Mouse (Mus musculus) spleen, adult 12 weeks (tissue): Measurements from ENCODE around the gene Ankrd12.

ENCODE experiments used
- DNase-seq: peaks from one replicate; pipeline ENCODE4 v3.0.0; 2022; ENCODE audit warnings: low spot score

The Ankrd12 gene

DNA sequence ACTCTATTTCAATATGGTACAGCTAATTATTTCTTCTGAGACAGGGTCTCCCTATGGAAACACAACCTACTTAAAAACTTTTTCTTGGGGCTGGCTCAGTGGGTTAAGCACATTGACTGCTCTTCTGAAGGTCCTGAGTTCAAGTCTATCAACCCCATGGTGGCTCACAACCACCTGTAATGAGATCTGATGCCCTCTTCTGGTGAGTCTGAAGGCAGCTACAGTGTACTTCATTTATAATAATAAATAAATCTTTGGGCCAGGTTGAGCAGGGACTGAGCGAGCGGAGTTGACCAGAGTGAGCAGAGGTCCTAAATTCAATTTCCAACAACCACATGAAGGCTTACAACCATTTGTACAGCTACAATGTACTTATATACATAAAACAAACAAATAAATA is 114.6 kb downstream of the Ankrd12 start:
- no peak for DNase-seq

DNA sequence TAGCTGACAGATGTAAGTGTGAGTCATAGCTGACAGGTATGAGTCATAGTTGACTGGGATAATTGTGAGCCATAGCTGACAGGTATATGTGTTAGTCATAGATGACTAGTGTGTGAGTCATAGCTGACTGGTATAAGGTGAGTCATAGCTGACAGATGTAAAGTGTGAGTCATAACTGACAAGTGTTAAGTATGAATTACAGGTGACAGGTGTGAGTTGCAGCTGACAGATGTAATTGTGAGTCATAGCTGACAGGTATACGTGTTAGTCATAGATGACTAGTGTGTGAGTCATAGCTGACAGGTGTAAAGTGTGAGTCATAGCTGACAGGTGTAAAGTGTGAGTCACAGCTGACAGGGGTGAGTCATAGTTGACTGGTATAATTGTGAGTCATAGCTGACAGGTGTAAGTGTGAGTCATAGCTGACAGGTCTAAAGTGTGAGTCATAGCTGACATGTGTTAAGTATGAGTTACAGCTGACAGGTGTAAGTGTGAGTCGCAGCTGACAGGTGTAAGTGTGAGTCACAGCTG is 115.2 kb downstream of the Ankrd12 start:
- no peak for DNase-seq

DNA sequence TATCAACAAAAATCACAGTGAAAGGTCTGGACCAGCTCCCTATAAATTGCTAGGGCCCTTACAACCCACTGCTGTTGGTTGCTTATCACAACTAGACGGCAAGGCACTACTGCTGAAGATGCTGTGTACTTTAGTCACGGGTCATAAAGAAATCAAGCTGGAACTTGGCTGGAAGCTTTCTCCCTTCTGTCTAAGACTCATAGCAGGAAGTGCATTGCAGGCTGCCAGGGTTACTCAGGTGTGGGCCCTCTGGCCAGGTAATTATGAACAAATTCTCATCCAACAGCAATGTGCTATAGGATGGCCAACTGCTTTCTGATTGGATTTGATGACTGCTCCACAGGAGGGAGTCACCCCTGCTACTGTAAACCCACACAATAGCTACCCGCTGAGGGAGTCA is 117.9 kb downstream of the Ankrd12 start:
- no peak for DNase-seq

DNA sequence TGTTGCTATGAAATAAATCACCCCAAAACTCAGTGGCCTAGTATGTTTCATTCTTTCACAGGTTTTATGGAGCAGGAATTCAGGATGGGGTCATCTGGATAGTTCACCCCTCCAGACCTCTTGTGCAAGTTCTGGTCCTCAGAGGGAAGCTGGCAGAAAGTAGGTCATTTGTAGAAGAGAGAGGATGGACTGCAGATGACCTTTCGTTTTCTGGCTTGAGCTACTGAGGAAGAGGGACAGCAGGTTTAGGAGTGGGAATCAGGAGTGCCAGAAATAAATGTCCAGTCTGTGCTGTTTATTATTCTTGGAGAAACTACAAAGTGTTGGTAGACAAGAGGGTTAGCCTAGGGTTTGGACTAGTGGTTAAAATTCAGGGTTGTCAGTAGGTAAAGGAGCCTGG is 118.5 kb downstream of the Ankrd12 start:
- no peak for DNase-seq

DNA sequence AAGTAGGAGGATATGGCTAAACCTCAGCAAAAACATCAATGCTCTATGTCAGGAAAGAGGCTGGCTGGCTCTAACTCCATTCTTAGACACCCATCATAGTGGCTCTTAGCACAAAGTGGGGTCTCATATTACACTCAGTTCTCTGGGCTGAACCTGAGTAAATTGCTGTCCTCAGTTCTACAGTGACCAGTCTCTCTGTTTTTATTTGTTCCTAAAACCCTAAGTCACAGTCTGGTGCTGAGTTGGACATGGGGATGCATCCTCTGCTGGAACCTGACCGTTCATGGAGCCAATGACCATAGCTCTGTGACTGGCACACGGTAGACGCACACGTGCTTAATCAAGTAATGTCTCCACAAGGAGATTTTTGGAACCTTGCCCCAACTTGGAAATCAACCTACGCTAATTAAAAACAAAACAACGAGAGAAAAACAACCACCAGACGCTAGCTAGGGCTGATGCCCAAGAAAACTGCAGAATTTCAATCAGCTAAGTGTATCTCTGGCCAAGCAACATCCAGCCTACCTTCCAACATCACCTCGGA is 119.0 kb downstream of the Ankrd12 start:
- no peak for DNase-seq

DNA sequence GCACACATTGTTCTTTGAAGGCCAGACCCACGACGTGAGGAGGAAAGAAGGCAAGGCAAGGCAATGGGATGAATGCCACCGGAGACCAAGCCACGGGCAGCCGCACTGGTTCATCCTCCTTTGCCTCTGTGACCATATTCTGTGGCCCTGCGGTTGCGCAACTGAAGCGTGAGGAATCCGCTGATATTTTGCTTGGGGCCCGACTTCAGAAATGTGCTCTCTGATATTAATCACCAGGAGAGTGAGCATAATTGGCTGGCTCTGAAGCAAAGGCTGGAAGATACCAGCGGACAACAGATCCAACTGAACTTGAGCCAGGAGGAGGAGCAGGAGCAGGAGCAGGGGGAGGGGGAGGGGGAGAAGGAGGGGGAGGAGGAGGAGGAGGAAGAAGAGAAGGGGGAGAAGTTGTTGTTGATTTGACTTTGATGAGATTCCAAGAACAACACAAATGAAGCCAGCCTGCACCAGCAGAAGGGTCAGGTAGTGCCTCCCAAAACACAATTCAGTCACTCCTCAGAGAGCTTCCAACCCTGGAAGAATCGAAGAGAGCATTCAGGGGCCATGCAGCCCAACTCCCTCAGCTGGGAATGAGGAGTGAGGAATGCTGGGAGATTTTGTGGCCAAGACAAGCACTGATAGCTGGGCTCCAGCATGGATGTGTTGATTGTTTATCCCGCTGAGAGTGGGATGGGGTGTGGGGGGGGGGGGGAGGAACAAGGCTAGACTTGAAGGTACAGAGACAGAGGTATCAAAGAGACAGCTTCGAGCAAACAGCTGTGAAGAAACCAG is 119.7 kb downstream of the Ankrd12 start:
- no peak for DNase-seq

DNA sequence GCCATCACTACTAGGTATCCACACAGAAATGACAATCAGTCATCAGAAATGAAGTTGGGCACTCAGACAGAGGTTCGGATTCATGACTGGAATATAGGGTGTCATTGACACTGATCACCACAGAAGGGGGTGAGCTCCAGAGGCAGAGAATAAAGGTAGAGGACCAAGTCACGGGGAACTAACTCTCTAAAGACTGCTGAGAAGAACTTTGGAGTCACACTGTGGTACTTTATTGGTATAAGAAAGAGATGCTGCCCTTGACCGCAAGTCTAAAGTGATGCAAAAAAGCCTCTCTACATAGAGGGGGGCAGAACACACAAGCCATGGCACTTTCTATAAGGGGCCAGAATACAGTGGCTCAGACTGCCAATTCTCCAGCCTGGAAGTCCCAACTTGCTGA is 120.7 kb downstream of the Ankrd12 start:
- DNase-seq = no peak

DNA sequence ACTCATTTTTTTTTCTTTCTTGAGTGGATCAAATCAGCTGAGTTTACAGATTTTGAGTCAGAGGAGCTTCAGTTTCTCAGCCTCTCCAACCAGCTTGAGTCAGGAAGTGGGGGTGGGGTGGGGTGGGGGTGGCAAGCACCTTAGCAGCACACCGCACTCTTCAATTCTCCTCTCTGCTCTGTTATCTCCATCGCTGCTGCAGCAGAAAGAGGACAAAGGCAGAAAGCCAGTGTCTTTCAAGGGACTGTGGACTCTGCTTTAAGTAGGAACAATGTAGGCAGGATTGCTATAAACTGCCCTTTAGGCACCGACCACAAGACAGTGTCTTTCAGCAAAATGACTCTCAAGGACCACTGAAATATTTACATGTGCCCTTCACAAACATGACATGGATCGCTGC is 122.9 kb downstream of the Ankrd12 start:
- no peak for DNase-seq

DNA sequence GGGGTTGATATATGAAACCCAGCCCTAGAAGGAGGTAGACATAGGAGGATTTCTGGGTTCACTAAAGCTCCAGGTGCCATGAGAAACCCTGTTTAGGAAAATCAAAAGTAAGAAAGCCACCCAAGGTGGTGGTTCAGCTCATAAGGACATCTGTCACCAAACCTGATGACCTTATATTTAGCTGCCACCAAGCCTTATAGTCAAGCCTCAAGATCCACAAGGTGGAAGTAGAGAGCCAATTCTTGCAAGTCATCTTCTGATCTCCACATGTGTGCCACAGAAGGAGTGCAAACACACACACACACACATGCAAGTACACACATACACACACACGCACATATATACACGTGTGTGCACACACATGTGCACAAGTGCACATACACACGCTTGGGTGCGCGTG is 124.8 kb downstream of the Ankrd12 start:
- DNase-seq = no peak

DNA sequence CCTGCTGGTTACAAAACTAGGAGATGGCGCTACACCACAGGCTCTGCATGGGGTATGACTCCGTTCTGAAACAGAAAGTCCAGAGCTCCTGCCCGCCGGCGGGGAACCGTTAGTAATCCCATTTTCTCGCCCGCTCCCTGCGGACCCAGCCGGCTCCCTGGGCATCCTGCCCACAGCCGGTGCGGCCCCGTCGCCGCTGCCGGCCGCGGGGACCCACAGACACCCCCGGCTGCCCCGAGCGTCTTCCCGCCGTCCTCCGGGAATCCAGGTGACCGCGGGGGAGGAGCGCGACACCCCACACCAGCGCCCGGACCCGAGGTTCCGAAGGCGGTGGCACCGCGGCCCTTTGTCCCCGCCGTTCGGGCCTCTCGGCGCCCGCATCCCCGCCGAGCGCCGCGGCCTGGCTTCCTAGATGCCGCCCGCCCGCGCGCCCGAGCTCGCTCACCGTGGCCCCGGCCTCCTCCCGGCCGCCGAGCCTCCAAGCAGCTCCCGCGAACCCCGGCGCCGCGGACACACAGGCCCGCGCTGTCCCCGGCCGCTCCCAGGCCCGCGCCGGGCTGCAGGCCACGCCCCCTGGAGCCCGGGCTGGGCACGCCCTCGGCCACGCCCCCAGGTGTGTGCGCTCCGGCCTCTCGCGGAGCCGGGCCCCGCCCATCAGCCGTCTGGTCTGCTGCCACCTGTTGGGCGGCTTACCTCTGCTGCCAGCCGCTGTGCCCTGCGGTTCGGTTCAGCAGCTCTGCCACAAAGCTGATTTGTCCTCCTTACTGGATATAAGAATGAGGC is 126.1 kb downstream of the Ankrd12 start, which contains the start of gene Twsg1:
TSS of gene Twsg1 (minus strand) at position 605 of the 783 bp plus-strand sequence.
- peak; percentile 97 for DNase-seq

DNA sequence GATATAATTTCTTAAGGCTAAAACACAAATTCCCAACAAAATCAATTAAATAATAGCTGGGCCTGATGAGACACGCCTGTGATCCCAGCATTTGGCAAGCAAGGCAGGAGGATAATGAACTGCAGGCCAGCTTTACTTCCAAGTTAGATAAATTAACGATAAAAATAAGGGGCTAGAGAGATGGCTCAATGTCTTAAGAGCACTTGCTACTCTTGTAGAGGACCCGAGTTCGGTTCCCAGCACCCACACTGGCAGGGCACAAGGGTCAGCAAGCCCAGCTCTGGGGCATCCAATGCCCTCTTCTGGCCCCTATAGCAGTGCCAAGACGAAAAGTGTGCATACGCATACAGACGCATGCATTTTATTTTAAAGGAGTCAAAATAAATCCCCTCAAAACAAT is 126.7 kb downstream of the Ankrd12 start:
- no peak for DNase-seq

DNA sequence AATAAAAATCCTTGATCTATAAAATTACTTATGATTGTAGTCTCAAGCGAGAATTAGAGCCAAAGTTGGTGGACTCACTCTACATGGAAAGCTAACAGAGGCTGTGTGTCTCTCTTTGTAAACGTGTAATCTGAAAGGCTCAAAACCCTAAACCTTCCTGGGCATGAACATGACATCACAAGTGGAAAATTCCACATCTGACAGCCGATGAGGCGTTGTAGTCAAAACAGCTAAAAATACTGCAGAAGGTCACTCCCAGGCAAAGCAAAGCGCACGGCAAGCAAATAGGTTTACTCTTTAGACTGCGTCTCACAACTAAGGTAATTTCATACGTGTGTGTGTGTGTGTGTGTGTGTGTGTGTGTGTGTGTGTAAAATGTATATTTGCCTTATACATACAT is 129.6 kb downstream of the Ankrd12 start:
- no peak for DNase-seq

DNA sequence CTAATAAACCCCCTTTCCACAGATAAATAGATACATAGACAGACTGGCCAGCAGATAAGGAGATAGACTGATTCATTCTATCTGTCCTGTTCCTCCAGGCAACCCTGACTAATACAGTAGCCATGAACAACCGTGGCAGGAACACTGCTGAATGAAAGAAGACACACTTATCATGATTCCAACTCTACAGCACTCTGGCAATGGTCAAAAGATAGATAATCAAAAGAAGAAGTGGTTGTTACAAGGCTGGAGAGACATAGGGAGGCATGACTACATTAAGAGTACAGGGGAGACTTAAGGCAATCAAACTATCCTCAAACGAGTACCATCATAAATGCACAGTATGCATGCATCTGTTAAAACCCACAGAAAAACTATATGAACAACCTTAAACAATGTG is 131.5 kb downstream of the Ankrd12 start:
- DNase-seq = no peak

DNA sequence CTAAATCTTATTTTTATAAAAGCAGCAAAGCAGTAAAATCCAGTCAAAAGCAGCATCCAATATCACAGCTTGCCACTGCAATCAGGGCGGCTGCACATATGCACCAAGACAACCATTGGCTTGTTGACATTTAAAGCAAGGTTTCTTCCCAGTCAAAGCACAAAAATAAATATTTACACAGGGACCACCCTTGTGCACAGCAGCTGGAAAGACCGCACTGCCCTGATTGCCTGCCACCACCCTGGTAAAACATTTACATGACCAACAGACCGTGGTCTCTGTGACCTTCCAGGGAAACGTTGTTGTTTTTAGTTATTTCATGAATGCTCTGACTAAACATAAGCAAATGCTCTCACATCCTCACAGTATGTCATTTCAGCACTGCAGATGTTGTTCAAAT is 134.5 kb downstream of the Ankrd12 start:
- no peak for DNase-seq

DNA sequence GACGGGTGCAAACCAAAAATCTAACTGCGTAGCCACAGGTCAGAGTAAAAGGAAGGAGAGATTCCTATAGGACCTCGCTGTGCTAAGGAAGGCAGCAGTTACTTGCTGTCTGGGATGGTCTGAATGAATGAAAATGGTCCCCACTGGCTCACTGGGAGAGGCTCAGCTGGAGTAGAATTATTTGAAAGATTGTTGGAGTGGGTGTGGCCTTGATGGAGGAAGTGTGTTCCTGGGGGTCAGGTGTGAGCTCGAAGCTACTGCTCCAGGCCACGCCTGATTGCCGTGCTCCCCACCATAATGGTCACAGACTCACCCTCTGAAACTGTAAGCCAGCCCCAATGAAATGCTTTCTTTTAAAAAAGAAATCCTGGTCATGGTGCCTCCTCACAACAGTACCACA is 135.6 kb downstream of the Ankrd12 start:
- DNase-seq = no peak

DNA sequence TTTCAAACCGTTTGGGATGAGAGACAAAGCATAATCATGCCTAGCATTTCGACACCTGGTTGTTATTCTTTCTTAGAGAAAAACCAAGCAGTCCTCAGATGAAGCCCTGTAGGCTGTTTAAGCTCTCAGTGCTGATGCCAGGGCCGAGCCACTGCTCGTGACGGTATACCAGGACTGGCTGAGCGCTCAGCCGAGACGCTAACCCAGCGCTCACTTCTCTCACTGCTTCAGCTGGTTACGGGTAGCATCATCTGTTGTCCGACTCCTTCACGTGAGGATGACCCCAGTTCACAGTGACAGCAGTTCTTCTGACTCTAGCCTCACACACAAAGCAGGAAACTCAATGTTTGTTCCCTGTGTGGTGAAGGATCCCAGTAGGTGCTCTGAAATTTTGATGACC is 136.7 kb downstream of the Ankrd12 start:
- no peak for DNase-seq

DNA sequence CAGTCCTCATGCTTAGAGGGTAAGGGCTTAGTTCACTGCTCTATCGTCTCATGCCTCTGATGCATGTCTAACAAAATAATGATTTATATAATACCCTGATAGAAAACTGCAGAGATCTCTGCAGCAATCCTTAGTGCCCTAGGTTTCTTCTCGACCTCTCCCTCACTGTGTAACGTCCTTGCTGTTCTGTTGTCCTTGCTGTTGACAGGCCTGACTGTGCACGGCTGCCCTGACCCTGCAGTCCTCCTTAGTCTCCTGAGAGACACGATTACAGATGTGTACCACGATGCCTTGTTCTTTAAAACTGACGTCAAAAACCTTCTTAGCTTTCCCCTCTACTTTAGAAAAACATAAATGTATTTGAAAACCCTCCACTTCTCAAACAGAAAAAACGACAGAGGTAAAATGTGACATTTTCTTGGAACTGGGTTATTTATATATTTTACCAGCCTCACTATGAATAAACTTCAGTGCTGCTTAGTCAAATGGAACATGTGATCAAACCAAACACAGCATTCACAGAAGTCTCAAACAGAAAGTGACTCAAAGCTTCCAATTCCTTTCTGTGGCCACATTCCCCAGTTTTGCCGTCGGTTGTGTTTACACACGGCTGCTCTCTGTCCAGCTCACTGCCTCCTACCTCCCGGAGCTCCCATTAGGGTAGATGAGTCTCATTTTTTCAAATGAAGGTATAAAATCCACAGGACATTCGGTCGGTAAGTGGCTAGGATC is 137.3 kb downstream of the Ankrd12 start:
- DNase-seq = no peak

DNA sequence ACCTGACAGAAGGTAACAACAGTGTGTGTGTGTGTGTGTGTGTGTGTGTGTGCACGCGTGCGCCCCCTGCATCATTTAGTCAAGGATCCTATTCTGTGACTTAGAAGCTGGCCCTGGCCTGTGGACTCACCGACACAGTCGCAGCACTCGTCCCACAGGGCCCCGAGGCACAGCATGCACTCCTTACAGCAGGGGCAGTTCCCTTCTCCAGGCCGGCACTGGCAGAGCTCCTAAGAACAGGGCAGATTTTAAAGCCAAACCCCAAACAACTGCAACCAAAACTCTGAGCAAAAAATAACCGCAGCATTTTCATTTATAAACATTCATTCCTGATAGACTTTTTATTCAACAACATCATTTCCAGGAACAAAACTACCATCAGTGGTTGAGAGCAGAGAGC is 139.2 kb downstream of the Ankrd12 start:
- DNase-seq = no peak

DNA sequence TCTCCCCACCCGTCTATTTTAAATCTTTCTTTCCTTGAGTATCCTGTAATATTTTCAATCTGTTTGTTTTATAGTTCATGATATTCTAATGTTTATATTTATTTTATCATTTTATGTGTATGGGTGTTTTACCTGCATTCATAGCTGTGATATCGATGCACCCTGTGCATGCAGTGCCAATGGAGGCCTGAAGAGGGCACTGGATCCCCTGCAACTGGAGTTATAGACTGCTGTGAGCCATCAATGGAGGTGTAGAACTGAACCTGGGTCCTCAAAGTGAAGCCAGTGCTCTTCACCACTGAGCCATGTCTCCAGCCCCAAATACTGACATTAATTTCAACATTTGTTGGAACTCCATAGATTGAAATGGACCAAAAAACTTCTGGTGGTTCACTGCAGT is 143.1 kb downstream of the Ankrd12 start:
- DNase-seq = peak; percentile 19

DNA sequence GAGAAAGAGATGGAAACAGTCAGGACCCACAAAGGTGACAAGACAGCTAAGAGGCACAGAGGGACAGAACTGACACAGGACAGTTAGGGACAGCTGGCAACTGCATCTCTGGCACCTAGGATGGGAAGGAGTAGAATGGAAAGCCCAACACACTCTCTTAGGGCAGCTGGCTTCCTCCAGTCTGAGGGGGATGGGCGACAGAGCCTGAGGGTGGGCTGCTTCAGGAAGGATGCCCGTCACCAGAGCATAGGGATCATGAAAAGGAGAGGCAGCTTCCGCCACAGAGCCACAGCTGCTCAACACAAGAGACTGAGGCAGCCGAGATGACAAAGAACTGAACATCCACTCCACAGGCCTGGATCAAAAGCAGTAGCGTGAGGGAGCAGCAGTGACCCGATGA is 145.4 kb downstream of the Ankrd12 start:
- DNase-seq = no peak

DNA sequence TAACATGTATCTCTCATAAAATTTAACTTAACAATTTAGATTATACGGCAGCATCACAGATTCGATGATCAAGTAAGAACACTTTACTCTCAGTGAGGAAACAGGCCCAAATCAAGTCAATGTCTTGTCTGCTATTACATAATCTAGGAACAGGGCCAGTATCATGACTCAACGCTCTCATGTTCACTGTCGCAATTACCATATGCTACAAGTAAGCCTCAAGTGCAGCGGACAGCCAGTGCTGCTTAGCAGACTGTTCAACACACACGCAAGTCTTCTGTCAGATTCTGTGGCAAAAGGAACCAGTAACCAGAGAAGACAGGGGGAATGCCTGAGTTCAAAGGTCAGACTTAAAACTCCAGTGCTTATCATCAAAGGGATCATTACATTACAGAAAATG is 145.9 kb downstream of the Ankrd12 start:
- DNase-seq = no peak

DNA sequence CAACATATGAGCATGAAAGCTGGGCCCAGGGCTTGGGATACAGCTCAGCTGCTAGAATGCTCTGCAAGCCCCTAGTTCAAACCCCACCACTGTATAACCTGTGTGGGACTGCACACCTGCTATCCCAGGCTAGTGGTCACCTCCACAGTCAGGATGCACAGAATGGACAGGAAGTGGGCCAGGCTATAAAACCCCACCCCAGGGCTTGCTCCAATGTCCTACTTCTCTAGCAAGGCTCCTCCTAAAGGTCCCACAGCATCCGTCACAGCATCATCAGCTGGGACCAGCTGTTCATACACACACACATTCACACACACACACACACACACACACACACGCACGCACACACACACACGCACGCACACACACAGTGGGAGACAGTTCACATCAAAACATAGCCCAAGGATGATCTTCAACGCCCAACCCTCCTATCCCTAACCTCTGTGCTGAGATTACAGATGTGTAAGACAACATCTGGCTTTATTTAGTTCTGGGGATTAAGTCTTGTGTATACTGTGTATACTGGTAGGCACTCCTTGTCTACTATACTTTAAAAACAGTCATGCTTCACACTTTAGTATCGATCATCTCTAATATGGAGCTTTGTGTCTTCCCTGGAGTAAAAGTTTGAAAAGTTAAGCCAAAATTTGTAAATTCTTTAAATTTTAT is 146.6 kb downstream of the Ankrd12 start:
- no peak for DNase-seq
